Mouse (Mus musculus): Measurements from ENCODE around the gene Hoxa10. TPM values are rescaled to one million over a fixed set of nuclear protein-coding genes. Genes with fewer than 3 reads are reported as not detected.

Hoxa10 gene
- total and polyA plus RNA-seq, 2 experiments = not detected

DNA sequence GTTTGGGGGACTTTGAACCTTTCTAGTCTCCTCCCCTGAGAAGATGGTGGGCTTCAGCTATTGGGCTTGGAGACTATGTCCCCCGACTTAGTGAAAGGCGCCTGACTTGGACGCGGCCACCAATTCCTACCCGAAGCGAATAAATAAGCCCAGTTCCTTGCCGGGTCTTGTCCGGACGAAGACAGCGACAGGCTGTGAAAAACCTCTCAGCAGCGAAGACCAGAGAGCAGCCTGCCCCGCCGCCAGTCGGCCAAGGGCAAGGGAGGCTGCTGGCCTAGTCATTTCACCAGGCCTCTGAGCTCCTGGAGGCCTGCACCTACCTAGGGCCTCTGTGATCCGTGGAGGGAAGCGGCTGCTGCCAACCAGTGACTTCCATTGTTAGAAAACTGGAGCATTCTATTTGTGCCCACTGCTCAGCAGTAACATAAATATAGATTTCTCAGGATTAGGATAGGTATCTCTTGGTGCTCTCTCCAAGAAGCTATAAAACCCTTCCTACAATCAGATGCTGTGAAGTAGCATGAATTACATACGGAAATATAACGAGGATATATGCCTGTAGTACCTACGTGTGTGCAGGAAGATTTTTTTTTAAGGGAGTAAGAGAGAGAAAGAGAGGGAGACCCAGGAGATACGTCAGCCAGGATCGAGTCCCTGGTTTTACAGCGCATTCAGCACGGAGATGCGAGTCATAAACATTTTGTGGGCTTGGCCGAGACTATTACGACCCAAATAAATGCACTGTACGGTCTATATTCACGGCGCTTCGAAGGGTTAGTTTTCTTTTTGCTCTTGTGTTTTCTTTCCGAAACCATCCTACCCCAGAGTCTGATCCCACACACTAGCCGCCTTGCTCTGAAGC lies 20.4 kb downstream of the Hoxa10 start:
- DNase-seq (ENCODE audit: extremely low read depth, low read depth, low spot score) = no peak
- TF ChIP-seq POLR2A (IDR thresholded peaks at IDR 0.05; ENCODE audit: extremely low read depth, insufficient read depth, low read length) = no peak
- TF ChIP-seq CTCF (IDR thresholded peaks at IDR 0.05; ENCODE audit: low read depth, low read length) = no peak
- Histone ChIP-seq H3K27me3 (ENCODE audit: control insufficient read depth, insufficient read depth, low read length) (peaks cover 42% of the 10 kb centered on the region), H3K4me3 (ENCODE audit: insufficient read depth, low read depth, low read length) (no peak overlapping the region), H3K27ac (replicated peaks; ENCODE audit: insufficient read depth, low read depth, low read length) (no peak overlapping the region), H3K4me1 (ENCODE audit: control insufficient read depth, insufficient read depth, low read length) (peaks cover 3% of the 10 kb centered on the region; the same call in 1 of the 2 replicates), H3K36me3 (ENCODE audit: control insufficient read depth, insufficient read depth, low read length) (no peaks in the 10 kb centered on the region), H3K79me2 (ENCODE audit: control insufficient read depth, insufficient read depth, low read length) (no peaks in the 10 kb centered on the region), H3K9ac (ENCODE audit: low read depth, low read length) (no peak overlapping the region)
- WGBS = 45% methylated on average over 32 of the region's 32 CpGs

GRCm38 (mm10) chr6:52219234-52219942 lies 21.3 kb downstream of the Hoxa10 start:
- no peak for DNase-seq (ENCODE audit: extremely low read depth, low read depth, low spot score)
- no peaks in the 10 kb centered on the region for H3K79me2 ChIP-seq (ENCODE audit: control insufficient read depth, insufficient read depth, low read length)
- H3K27ac ChIP-seq (replicated peaks; ENCODE audit: insufficient read depth, low read depth, low read length) = no peak overlapping the region
- peaks cover 3% of the 10 kb centered on the region; the same call in 1 of the 2 replicates for H3K4me1 ChIP-seq (ENCODE audit: control insufficient read depth, insufficient read depth, low read length)
- WGBS = 60% methylated on average over 9 of the region's 9 CpGs
- TF ChIP-seq POLR2A (IDR thresholded peaks at IDR 0.05; ENCODE audit: extremely low read depth, insufficient read depth, low read length) (no peak), CTCF (IDR thresholded peaks at IDR 0.05; ENCODE audit: low read depth, low read length) (no peak)
- peaks cover 44% of the 10 kb centered on the region for H3K27me3 ChIP-seq (ENCODE audit: control insufficient read depth, insufficient read depth, low read length)
- H3K4me3 ChIP-seq (ENCODE audit: insufficient read depth, low read depth, low read length) = no peak overlapping the region
- no peak overlapping the region for H3K9ac ChIP-seq (ENCODE audit: low read depth, low read length)
- no peaks in the 10 kb centered on the region for H3K36me3 ChIP-seq (ENCODE audit: control insufficient read depth, insufficient read depth, low read length)

- TF ChIP-seq POLR2A (IDR thresholded peaks at IDR 0.05; ENCODE audit: extremely low read depth, insufficient read depth, low read length) (no peak), CTCF (IDR thresholded peaks at IDR 0.05; ENCODE audit: low read depth, low read length) (no peak)
- DNase-seq (ENCODE audit: extremely low read depth, low read depth, low spot score) = no peak
- Histone ChIP-seq H3K27ac (replicated peaks; ENCODE audit: insufficient read depth, low read depth, low read length) (no peak overlapping the region), H3K79me2 (ENCODE audit: control insufficient read depth, insufficient read depth, low read length) (no peaks in the 10 kb centered on the region), H3K4me1 (ENCODE audit: control insufficient read depth, insufficient read depth, low read length) (peaks cover 3% of the 10 kb centered on the region; the same call in 1 of the 2 replicates), H3K9ac (ENCODE audit: low read depth, low read length) (no peak overlapping the region), H3K36me3 (ENCODE audit: control insufficient read depth, insufficient read depth, low read length) (no peaks in the 10 kb centered on the region), H3K27me3 (ENCODE audit: control insufficient read depth, insufficient read depth, low read length) (peaks cover 45% of the 10 kb centered on the region), H3K4me3 (ENCODE audit: insufficient read depth, low read depth, low read length) (no peak overlapping the region)
- 27% methylated on average over 14 of the region's 14 CpGs for WGBS
Measured at GRCm38 (mm10) chr6:52218643-52219215, 21.9 kb downstream of the Hoxa10 start.

DNA sequence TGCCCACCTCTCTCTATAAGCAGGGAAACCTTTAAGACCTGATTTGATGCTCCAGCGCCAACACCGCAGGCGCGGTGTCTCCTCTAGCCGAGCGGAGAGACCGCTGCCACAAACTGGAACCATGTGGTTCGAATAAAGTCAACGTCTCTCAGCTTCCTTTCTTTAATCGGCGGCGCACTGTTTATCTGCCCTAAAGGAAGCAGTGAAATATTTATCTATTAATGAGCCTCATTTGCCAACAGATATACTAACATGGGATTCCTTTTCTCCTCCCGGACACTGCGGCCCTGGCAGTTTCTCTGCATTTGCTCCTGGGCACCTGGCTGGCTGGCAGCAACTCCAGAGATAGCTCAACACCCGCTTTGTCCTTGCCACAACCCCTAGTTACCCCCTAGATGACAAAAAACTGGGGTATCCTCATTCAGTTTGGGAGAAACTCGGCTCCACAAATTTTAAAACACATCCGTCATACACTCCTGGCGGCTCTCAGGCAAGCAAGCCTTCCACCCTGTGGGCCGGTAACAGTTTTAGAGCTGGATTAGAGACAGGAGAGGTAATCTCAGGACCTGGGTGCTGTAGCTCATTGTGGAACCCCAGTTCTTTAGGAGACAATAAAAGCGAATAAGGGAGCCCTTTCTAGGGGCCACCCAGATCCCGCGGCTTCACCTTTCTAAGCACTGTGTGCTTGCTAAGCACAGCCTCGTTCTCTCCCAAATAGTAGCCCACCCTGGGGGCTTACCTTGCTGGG lies 22.6 kb downstream of the Hoxa10 start:
- H3K4me1 ChIP-seq (ENCODE audit: control insufficient read depth, insufficient read depth, low read length) = peaks cover 3% of the 10 kb centered on the region; the same call in 1 of the 2 replicates
- no peak overlapping the region for H3K9ac ChIP-seq (ENCODE audit: low read depth, low read length)
- H3K27me3 ChIP-seq (ENCODE audit: control insufficient read depth, insufficient read depth, low read length) = peaks cover 49% of the 10 kb centered on the region
- no peak for DNase-seq (ENCODE audit: extremely low read depth, low read depth, low spot score)
- 18% methylated on average over 23 of the region's 23 CpGs for WGBS
- H3K79me2 ChIP-seq (ENCODE audit: control insufficient read depth, insufficient read depth, low read length) = no peaks in the 10 kb centered on the region
- no peaks in the 10 kb centered on the region for H3K36me3 ChIP-seq (ENCODE audit: control insufficient read depth, insufficient read depth, low read length)
- H3K27ac ChIP-seq (replicated peaks; ENCODE audit: insufficient read depth, low read depth, low read length) = no peak overlapping the region
- H3K4me3 ChIP-seq (ENCODE audit: insufficient read depth, low read depth, low read length) = no peak overlapping the region
- no peak for TF ChIP-seq POLR2A (IDR thresholded peaks at IDR 0.05; ENCODE audit: extremely low read depth, insufficient read depth, low read length)
- no peak for TF ChIP-seq CTCF (IDR thresholded peaks at IDR 0.05; ENCODE audit: low read depth, low read length)

DNA sequence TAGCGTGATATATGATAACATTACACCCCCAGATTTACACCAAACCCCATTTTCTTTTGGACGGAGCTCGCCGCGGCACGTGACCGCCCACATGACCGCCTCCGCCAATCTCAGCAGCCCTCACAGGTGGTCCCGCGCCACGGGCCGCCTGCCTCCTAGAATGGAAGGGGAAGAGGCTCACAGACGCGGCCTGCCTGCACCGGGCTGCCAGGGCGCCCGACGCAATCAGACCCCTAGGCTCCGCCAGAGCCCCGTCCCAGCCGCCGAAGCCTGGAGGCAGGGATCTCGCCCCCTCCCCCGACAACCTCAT lies 23.2 kb downstream of the Hoxa10 start:
- H3K27ac ChIP-seq (replicated peaks; ENCODE audit: insufficient read depth, low read depth, low read length) = no peak overlapping the region
- 2% methylated on average over 25 of the region's 25 CpGs for WGBS
- TF ChIP-seq CTCF (IDR thresholded peaks at IDR 0.05; ENCODE audit: low read depth, low read length) = no peak
- no peak for TF ChIP-seq POLR2A (IDR thresholded peaks at IDR 0.05; ENCODE audit: extremely low read depth, insufficient read depth, low read length)
- H3K4me3 ChIP-seq (ENCODE audit: insufficient read depth, low read depth, low read length) = peak overlapping the region; percentile 19; the same call in 1 of the 2 replicates
- H3K27me3 ChIP-seq (ENCODE audit: control insufficient read depth, insufficient read depth, low read length) = peaks cover 51% of the 10 kb centered on the region
- no peak for DNase-seq (ENCODE audit: extremely low read depth, low read depth, low spot score)
- no peak overlapping the region for H3K9ac ChIP-seq (ENCODE audit: low read depth, low read length)
- no peaks in the 10 kb centered on the region for H3K36me3 ChIP-seq (ENCODE audit: control insufficient read depth, insufficient read depth, low read length)
- H3K79me2 ChIP-seq (ENCODE audit: control insufficient read depth, insufficient read depth, low read length) = no peaks in the 10 kb centered on the region
- H3K4me1 ChIP-seq (ENCODE audit: control insufficient read depth, insufficient read depth, low read length) = peaks cover 3% of the 10 kb centered on the region; the same call in 1 of the 2 replicates
